In the genomic region with DNA sequence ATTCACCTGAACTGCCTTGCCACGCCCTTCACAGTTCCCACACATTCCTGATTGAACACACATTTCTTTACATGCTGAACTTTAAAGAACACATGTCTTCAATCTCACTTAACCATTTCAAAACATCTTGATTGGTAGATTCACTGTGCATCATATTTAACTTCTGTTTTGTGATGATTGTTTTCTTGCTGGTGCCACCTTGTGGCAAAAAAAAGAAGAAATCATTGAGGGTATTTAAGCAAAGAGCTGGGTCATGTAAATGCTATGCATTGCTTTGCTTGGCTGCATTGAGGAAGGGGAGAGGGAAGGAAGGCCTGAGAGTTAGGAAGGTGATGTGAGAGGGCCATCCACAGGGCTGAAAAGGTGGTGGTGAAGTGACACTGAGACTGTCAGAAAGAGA, we compare ENCODE assay signal across 15 mouse cellular contexts.
DNase-seq lines count a peak whose midpoint lies in the region; ATAC-seq lines count a peak whose summit lies in the region.
"Had no signal": no experiment of that assay in that cellular context is flagged by ENCODE, and none has a peak within 500 bp of the region (broad histone marks: within the 10 kb centered on the region; RNA-seq: fewer than 3 reads in every experiment).

No protein-coding gene starts in this region.

- peak; percentile 52; the same call in 1 of the 2 replicates for ATAC-seq in frontal cortex, adult (ENCODE audit: low TSS enrichment)
- ATAC-seq: midbrain, embryonic 15.5 days had no signal

- no peak for DNase-seq in frontal cortex, postnatal 25 days (ENCODE audit: low spot score in 2 of 2)
- DNase-seq in layer of hippocampus, adult 11-12 months (ENCODE audit: low spot score): peak; percentile 15
- no peak for DNase-seq in layer of hippocampus, postnatal 14 days (ENCODE audit: low spot score in 2 of 2)
- peak; percentile 21 for DNase-seq in 416B (ENCODE audit: low read depth)
- DNase-seq in R1 (ENCODE audit: low read depth, low spot score): peak; percentile 38
- no peak for DNase-seq in adrenal gland, postnatal 25 days
- no peak for DNase-seq in cerebellum, adult 11-12 months
- DNase-seq: adrenal gland, postnatal 36 days; cerebellum, adult 11 months; embryo, embryonic 11 days; liver; lung, postnatal 4 days; right cerebral cortex, postnatal 14 days had no signal

Comparison
In these comparisons a context has a peak if more than half of its experiments do, and no peak if none do; other contexts are left out.
1. DNase-seq: peak in layer of hippocampus, adult 11-12 months (single experiment), 416B (single experiment) and R1 (single experiment); none in frontal cortex, postnatal 25 days (0 of 2), layer of hippocampus, postnatal 14 days (0 of 2), adrenal gland, postnatal 25 days (single experiment) and cerebellum, adult 11-12 months (single experiment).